Mouse (Mus musculus) adrenal gland, postnatal 0 days (tissue): ENCODE data around the gene Insc. TPM values are rescaled to one million over a fixed set of nuclear protein-coding genes. Genes with fewer than 3 reads are reported as not detected.

Experiments used
- polyA plus RNA-seq: library from polyadenylated mRNA; unstranded; fragments of >200 nt; fragmentation: Nextera tagmentation; extraction: Ambion mirVana; gene quantifications from 2 replicates; pipeline ENCODE4 v1.2.1, GENCODE M21; 2015

The Insc gene
- polyA plus RNA-seq = 4.5 TPM in 2 replicates

GRCm38 (mm10) chr7:114743022-114743780 is at the start of gene Insc:
Gene Insc, plus strand, starts transcription at chr7:114743694.

DNA sequence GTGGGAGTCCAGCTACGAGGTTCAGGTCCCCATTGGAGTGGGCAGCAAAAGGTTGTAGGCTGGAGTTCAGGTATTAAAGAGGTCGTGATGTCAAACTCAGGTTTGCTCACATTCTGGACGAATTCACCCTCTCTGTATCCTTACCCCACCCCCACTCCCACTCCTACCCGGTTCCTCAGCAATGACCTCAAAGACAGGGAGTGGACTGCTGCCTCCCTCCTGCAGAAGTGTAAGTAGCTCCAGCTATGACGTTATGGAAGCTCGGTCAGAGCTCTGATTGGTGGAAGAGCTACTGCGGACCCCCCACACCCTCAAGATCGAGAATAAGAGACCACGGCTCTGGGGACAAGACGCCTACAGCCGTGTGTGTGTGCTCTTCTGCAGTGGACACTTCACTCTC is 25.2 kb upstream of the Insc start, which contains the start of gene Calcb:
Gene Calcb, plus strand, starts transcription at position 344 of the 400 bp plus-strand sequence.

Other genes starting within 250 kb of the Insc start
- 2.7 and 2.9 TPM in 2 replicates for gene Cyp2r1, start 180.7 kb upstream of the Insc start, polyA plus RNA-seq
- 3.5 and 3.9 TPM in 2 replicates for gene Calca, start 107.3 kb upstream of the Insc start, polyA plus RNA-seq
- gene Calcb, start 25.1 kb upstream of the Insc start, polyA plus RNA-seq = 0.39 and 0.61 TPM in 2 replicates